Mouse (Mus musculus): ENCODE results near the gene Bzw1.

Bzw1 gene

GRCm38 (mm10) chr1:58396179-58396578 lies 3.5 kb downstream of the Bzw1 start:
- DNase-seq (ENCODE audit: low spot score in 2 of 2): no peak

- DNase-seq (ENCODE audit: low spot score in 2 of 2): no peak
Measured at GRCm38 (mm10) chr1:58397731-58398130, 5.0 kb downstream of the Bzw1 start.

GRCm38 (mm10) chr1:58401396-58401795 lies 8.7 kb downstream of the Bzw1 start:
- no peak for DNase-seq (ENCODE audit: low spot score in 2 of 2)

GRCm38 (mm10) chr1:58403745-58404144 lies 11.0 kb downstream of the Bzw1 start:
- DNase-seq (ENCODE audit: low spot score in 2 of 2): no peak

- DNase-seq (ENCODE audit: low spot score in 2 of 2): no peak
Measured at GRCm38 (mm10) chr1:58407321-58407720, 14.6 kb downstream of the Bzw1 start.

GRCm38 (mm10) chr1:58408141-58408540 lies 15.4 kb downstream of the Bzw1 start:
- no peak for DNase-seq (ENCODE audit: low spot score in 2 of 2)

GRCm38 (mm10) chr1:58409553-58410197 lies 17.0 kb downstream of the Bzw1 start:
- no peak for DNase-seq (ENCODE audit: low spot score in 2 of 2)

- no peak for DNase-seq (ENCODE audit: low spot score in 2 of 2)
Measured at GRCm38 (mm10) chr1:58410198-58410588, 17.5 kb downstream of the Bzw1 start.

- no peak for DNase-seq (ENCODE audit: low spot score in 2 of 2)
Measured at GRCm38 (mm10) chr1:58410776-58411175, 18.1 kb downstream of the Bzw1 start.

GRCm38 (mm10) chr1:58415442-58415841 lies 22.7 kb downstream of the Bzw1 start:
- DNase-seq (ENCODE audit: low spot score in 2 of 2): no peak

- no peak for DNase-seq (ENCODE audit: low spot score in 2 of 2)
Measured at GRCm38 (mm10) chr1:58416048-58416447, 23.4 kb downstream of the Bzw1 start.

GRCm38 (mm10) chr1:58420032-58420431 lies 27.3 kb downstream of the Bzw1 start:
- DNase-seq (ENCODE audit: low spot score in 2 of 2): no peak

GRCm38 (mm10) chr1:58420961-58421360 lies 28.3 kb downstream of the Bzw1 start:
- DNase-seq (ENCODE audit: low spot score in 2 of 2): no peak

GRCm38 (mm10) chr1:58422879-58423278 lies 30.2 kb downstream of the Bzw1 start:
- peak in 1 of 2 experiments; percentile 25 for DNase-seq (ENCODE audit: low spot score in 2 of 2)

GRCm38 (mm10) chr1:58423371-58424248 lies 30.9 kb downstream of the Bzw1 start, which contains the start of gene Clk1:
Clk1 (minus strand) TSS chr1:58424066.
- DNase-seq (ENCODE audit: low spot score in 2 of 2): peak; percentile 97 to 99

- no peak for DNase-seq (ENCODE audit: low spot score in 2 of 2)
Measured at GRCm38 (mm10) chr1:58424551-58424950, 31.9 kb downstream of the Bzw1 start.

GRCm38 (mm10) chr1:58444691-58445090 lies 52.0 kb downstream of the Bzw1 start:
- DNase-seq (ENCODE audit: low spot score in 2 of 2): no peak

- DNase-seq (ENCODE audit: low spot score in 2 of 2): peak; percentile 38 to 69
Measured at GRCm38 (mm10) chr1:58445143-58445722, 52.5 kb downstream of the Bzw1 start, which contains the start of the genes Nif3l1 and Ppil3. Nif3l1 (plus strand) TSS chr1:58445151. Ppil3 (minus strand) TSS chr1:58445486.

- no peak for DNase-seq (ENCODE audit: low spot score in 2 of 2)
Measured at GRCm38 (mm10) chr1:58445861-58446260, 53.2 kb downstream of the Bzw1 start.

GRCm38 (mm10) chr1:58447766-58448165 lies 55.1 kb downstream of the Bzw1 start:
- DNase-seq (ENCODE audit: low spot score in 2 of 2): no peak

GRCm38 (mm10) chr1:58448396-58448795 lies 55.7 kb downstream of the Bzw1 start:
- DNase-seq (ENCODE audit: low spot score in 2 of 2): no peak

- no peak for DNase-seq (ENCODE audit: low spot score in 2 of 2)
Measured at GRCm38 (mm10) chr1:58454316-58454715, 61.6 kb downstream of the Bzw1 start.

All from spleen, postnatal 14 days (tissue).